30 mouse cellular contexts compared by ENCODE assay signal in genomic region chr4:106653051-106653450, GRCm38 (mm10). TPM values are rescaled to one million over a fixed set of nuclear protein-coding genes. Genes with fewer than 3 reads are reported as not detected.
DNase-seq lines count a peak whose midpoint lies in the region; TF ChIP-seq lines count a peak whose summit lies in the region.
"Had no signal": no experiment of that assay in that cellular context is flagged by ENCODE, and none has a peak within 500 bp of the region (broad histone marks: within the 10 kb centered on the region; RNA-seq: fewer than 3 reads in every experiment).

No protein-coding gene starts in this region.

- peak; percentile 6 for DNase-seq in gastrocnemius, adult 2 months
- no peak for DNase-seq in gastrocnemius, adult 18-20 months (ENCODE audit: low spot score)
- DNase-seq in ES-E14 (ENCODE audit: low read depth, low spot score), result no peak
- DNase-seq in ZHBTc4 (ENCODE audit: low read depth, low spot score), result peak; percentile 54
- DNase-seq in heart, adult 11 months, result no peak
- no peak for DNase-seq in kidney, postnatal 10 days
- DNase-seq: adrenal gland, postnatal 10 days; adrenal gland, postnatal 36 days; cerebellum, adult 2 months; cerebellum, adult 9-11 months; cerebellum, postnatal 25 days; embryo, embryonic 11 days; gastrocnemius, postnatal 14 days; heart, adult 18-20 months; heart, postnatal 14 days; heart, postnatal 4 days had no signal

- in situ Hi-C loops in ES-E14 (cut with MboI; ENCODE audit: low sequenced_read_pairs in 2 of 2, unreplicated experiment in 2 of 2), result no loop called here

- intact Hi-C loops in gastrocnemius, adult 2 months (cut with DNase I), result no loop called here

- H3K36me3 ChIP-seq in E14TG2a.4 (ENCODE audit: insufficient read depth, low read length) (peaks cover 54% of the 10 kb centered on the region), ES-E14 (ENCODE audit: control insufficient read depth, insufficient read depth, low read length, poor library complexity, severe bottlenecking) (peaks cover 14% of the 10 kb centered on the region; the same call in 1 of the 2 replicates)

- H3K9ac ChIP-seq in ES-E14 (ENCODE audit: insufficient read depth, low read depth, low read length, poor library complexity, severe bottlenecking), result peak overlapping the region; percentile 19; the same call in 1 of the 2 replicates
- H3K9ac ChIP-seq: embryonic facial prominence, embryonic 13.5 days; forebrain, embryonic 12.5 days; forebrain, embryonic 15.5 days; heart, embryonic 13.5 days; hindbrain, embryonic 14.5 days had no signal

- H3K27ac ChIP-seq in gastrocnemius, adult 2 months, result no peak overlapping the region
- H3K27ac ChIP-seq in ES-E14 (ENCODE audit: insufficient read depth, low read depth, low read length, poor library complexity, severe bottlenecking), result no peak overlapping the region
- H3K27ac ChIP-seq: embryonic facial prominence, embryonic 10.5 days; embryonic facial prominence, embryonic 13.5 days; forebrain, embryonic 12.5 days; forebrain, embryonic 15.5 days; heart, embryonic 10.5 days; heart, embryonic 13.5 days; hindbrain, embryonic 14.5 days; hindbrain, postnatal 0 days had no signal

- no peaks in the 10 kb centered on the region for H3K27me3 ChIP-seq in E14TG2a.4 (ENCODE audit: insufficient read depth, low read length)
- H3K27me3 ChIP-seq: Patski had no signal

- TF ChIP-seq CTCF in gastrocnemius, adult 2 months (IDR thresholded peaks at IDR 0.05), result no peak
- TF ChIP-seq CTCF in E14TG2a.4 (conservative IDR thresholded peaks at IDR 0.05; ENCODE audit: low read length), result no peak

- no peak overlapping the region for H3K4me3 ChIP-seq in gastrocnemius, adult 2 months
- H3K4me3 ChIP-seq in E14TG2a.4 (replicated peaks; ENCODE audit: low read length) (peak overlapping the region; percentile 67), ES-E14 (ENCODE audit: insufficient read depth in 1 of 2, low read depth in 1 of 2, low read length in 2 of 2, poor library complexity in 1 of 2, severe bottlenecking in 1 of 2) (peak overlapping the region in 1 of 2 experiments; percentile 18; a peak in 2 of 4 replicates)
- H3K4me3 ChIP-seq: embryonic facial prominence, embryonic 10.5 days; embryonic facial prominence, embryonic 13.5 days; erythroblast, embryonic 14.5 days; forebrain, embryonic 12.5 days; forebrain, embryonic 15.5 days; heart, embryonic 10.5 days; heart, embryonic 13.5 days had no signal

- H3K4me1 ChIP-seq in E14TG2a.4 (replicated peaks; ENCODE audit: low read depth, low read length) (peaks cover 68% of the 10 kb centered on the region), ES-E14 (ENCODE audit: control insufficient read depth in 2 of 2, insufficient read depth in 2 of 2, low read length in 2 of 2, poor library complexity in 1 of 2) (peaks cover 4 to 6% of the 10 kb centered on the region in 2 experiments; a peak in 2 of 4 replicates)

- no peaks in the 10 kb centered on the region for H3K9me3 ChIP-seq in E14TG2a.4 (ENCODE audit: low read length)
- no peaks in the 10 kb centered on the region for H3K9me3 ChIP-seq in ES-E14 (ENCODE audit: control insufficient read depth, insufficient read depth, low read depth, low read length)
- H3K9me3 ChIP-seq: embryonic facial prominence, embryonic 10.5 days; embryonic facial prominence, embryonic 13.5 days; forebrain, embryonic 12.5 days; forebrain, embryonic 15.5 days; G1E; heart, embryonic 10.5 days; heart, embryonic 13.5 days had no signal

TF ChIP-seq in ES-E14, 5 proteins besides CTCF, POLR2A, EP300 and RAD21:
- TF ChIP-seq HCFC1 (IDR thresholded peaks at IDR 0.05; ENCODE audit: borderline replicate concordance, insufficient read depth, low read length) (no peak), ZC3H11A (IDR thresholded peaks at IDR 0.05; ENCODE audit: borderline replicate concordance, low read depth, low read length) (no peak), MAFK (IDR thresholded peaks at IDR 0.05; ENCODE audit: insufficient read depth, low read depth, low read length) (no peak), CHD2 (IDR thresholded peaks at IDR 0.05; ENCODE audit: low read depth, low read length) (no peak), ZNF384 (IDR thresholded peaks at IDR 0.05; ENCODE audit: low read depth, low read length) (no peak)

RNA-seq across cellular contexts. Expression of gene Pars2, which starts 2.2 kb away (rescaled TPM):
- 1 to 10 TPM; 2.5 to 3.8 TPM for total RNA-seq in gastrocnemius, adult 2 months (2021)
- 1 to 10 TPM; 2.4 to 3.4 TPM for total RNA-seq in gastrocnemius, adult 18-20 months (2021)
- total RNA-seq in ES-E14 (2012; rRNA removed), result 12.1 and 14.7 TPM in 2 replicates

RNA-seq across cellular contexts. Expression of gene Ttc4, which starts 25.7 kb away (rescaled TPM):
- total RNA-seq in gastrocnemius, adult 2 months (2021), result 10 to 100 TPM; 24.3 to 34.7 TPM
- total RNA-seq in gastrocnemius, adult 18-20 months (2021), result 10 to 100 TPM; 26.1 to 27.5 TPM
- total RNA-seq in ES-E14 (2012; rRNA removed), result 47.1 and 48.8 TPM in 2 replicates

RNA-seq across cellular contexts. Expression of gene Ttc22, which starts 30.8 kb away (rescaled TPM):
- total RNA-seq in gastrocnemius, adult 2 months (2021), result not detected
- under 1 TPM in 1 of 2 experiments, not detected in 1; 0.09 TPM for total RNA-seq in gastrocnemius, adult 18-20 months (2021)
- 0.09 and 0.16 TPM in 2 replicates for total RNA-seq in ES-E14 (2012; rRNA removed)
- total RNA-seq: adrenal gland, postnatal 36 days; G1E; heart, adult 18-20 months had no signal

RNA-seq across cellular contexts. Expression of gene Lexm, which starts 36.0 kb away (rescaled TPM):
- total RNA-seq in gastrocnemius, adult 2 months (2021), result not detected
- total RNA-seq in gastrocnemius, adult 18-20 months (2021), result not detected
- 2.1 and 2.9 TPM in 2 replicates for total RNA-seq in ES-E14 (2012; rRNA removed)
- total RNA-seq: adrenal gland, adult 18-20 months; adrenal gland, postnatal 10 days; adrenal gland, postnatal 36 days; G1E; gastrocnemius, postnatal 14 days; gastrocnemius, postnatal 4 days; heart, adult 18-20 months; heart, postnatal 14 days; heart, postnatal 4 days; hindbrain, postnatal 0 days had no signal

Comparison
In these comparisons a context has a peak if more than half of its experiments do, and no peak if none do; other contexts are left out.
1. DNase-seq: peak in gastrocnemius, adult 2 months (single experiment) and ZHBTc4 (single experiment); none in gastrocnemius, adult 18-20 months (single experiment), ES-E14 (single experiment), heart, adult 11 months (single experiment) and kidney, postnatal 10 days (single experiment).